Comparison of ENCODE assay signal across 9 mouse cellular contexts in genomic region chr4:107836758-107837157, GRCm38 (mm10). TPM values are rescaled to one million over a fixed set of nuclear protein-coding genes. Genes with fewer than 3 reads are reported as not detected.
DNase-seq lines count a peak whose midpoint lies in the region; ATAC-seq lines count a peak whose summit lies in the region.
"Had no signal": no experiment of that assay in that cellular context is flagged by ENCODE, and none has a peak within 500 bp of the region (broad histone marks: within the 10 kb centered on the region; RNA-seq: fewer than 3 reads in every experiment).

No protein-coding gene starts in this region.

- ATAC-seq in embryonic facial prominence, embryonic 14.5 days (ENCODE audit: low read depth): peak; percentile 48; the same call in 1 of the 2 replicates
- peak; percentile 42 for ATAC-seq in neural tube, embryonic 13.5 days (ENCODE audit: low read depth)

- peaks cover 15% of the 10 kb centered on the region; the same call in 1 of the 2 replicates for H3K4me1 ChIP-seq in embryonic facial prominence, embryonic 14.5 days (ENCODE audit: control insufficient read depth, insufficient read depth, low read length)
- peaks cover 88% of the 10 kb centered on the region for H3K4me1 ChIP-seq in neural tube, embryonic 13.5 days (replicated peaks)

- no peak overlapping the region for H3K4me2 ChIP-seq in embryonic facial prominence, embryonic 14.5 days (ENCODE audit: low read depth, low read length)
- H3K4me2 ChIP-seq in neural tube, embryonic 13.5 days: peak overlapping the region; percentile 35
- H3K4me2 ChIP-seq: embryonic facial prominence, embryonic 15.5 days had no signal

- no peak overlapping the region for H3K9ac ChIP-seq in embryonic facial prominence, embryonic 14.5 days (ENCODE audit: low read depth, low read length)
- H3K9ac ChIP-seq in neural tube, embryonic 13.5 days: peak overlapping the region; percentile 66
- H3K9ac ChIP-seq: embryonic facial prominence, embryonic 15.5 days had no signal

- H3K36me3 ChIP-seq in embryonic facial prominence, embryonic 14.5 days (ENCODE audit: control insufficient read depth, insufficient read depth, low read length): no peaks in the 10 kb centered on the region
- H3K36me3 ChIP-seq in neural tube, embryonic 13.5 days: 0 out of 2 replicates have a peak, but pooled peaks cover 18% of the 10 kb centered on the region
- H3K36me3 ChIP-seq: embryonic facial prominence, embryonic 15.5 days had no signal

- no peak overlapping the region for H3K27ac ChIP-seq in embryonic facial prominence, embryonic 14.5 days (replicated peaks; ENCODE audit: low read depth, low read length)
- H3K27ac ChIP-seq in neural tube, embryonic 13.5 days (replicated peaks): peak overlapping the region; percentile 93
- H3K27ac ChIP-seq: embryonic facial prominence, embryonic 15.5 days had no signal

- H3K27me3 ChIP-seq in embryonic facial prominence, embryonic 14.5 days (replicated peaks; ENCODE audit: control insufficient read depth, insufficient read depth, low read length): no peaks in the 10 kb centered on the region
- H3K27me3 ChIP-seq in neural tube, embryonic 13.5 days: no peaks in the 10 kb centered on the region
- H3K27me3 ChIP-seq: embryonic facial prominence, embryonic 15.5 days had no signal

- 58% methylated on average over 5 of the region's 5 CpGs for WGBS in embryonic facial prominence, embryonic 14.5 days
- WGBS in neural tube, embryonic 13.5 days: 24% methylated on average over 5 of the region's 5 CpGs

- no peaks in the 10 kb centered on the region for H3K9me3 ChIP-seq in embryonic facial prominence, embryonic 14.5 days (ENCODE audit: control insufficient read depth, low read length)
- H3K9me3 ChIP-seq in neural tube, embryonic 13.5 days: no peaks in the 10 kb centered on the region
- H3K9me3 ChIP-seq: embryonic facial prominence, embryonic 15.5 days had no signal

- H3K4me3 ChIP-seq in embryonic facial prominence, embryonic 14.5 days (ENCODE audit: low read depth, low read length): no peak overlapping the region
- no peak overlapping the region for H3K4me3 ChIP-seq in neural tube, embryonic 13.5 days
- H3K4me3 ChIP-seq: embryonic facial prominence, embryonic 15.5 days had no signal

- DNase-seq in left cerebral cortex, adult 18-20 months (ENCODE audit: low spot score in 2 of 2): peak; percentile 56 to 70
- no peak for DNase-seq in left cerebral cortex, adult 11 months (ENCODE audit: low spot score)
- peak; percentile 89 for DNase-seq in embryonic facial prominence, embryonic 14.5 days (ENCODE audit: low spot score)
- peak; percentile 74 to 77 for DNase-seq in layer of hippocampus, adult 8-10 months (ENCODE audit: low spot score in 2 of 2)
- DNase-seq in thymus, postnatal 10 days (ENCODE audit: low spot score in 2 of 2): no peak
- no peak for DNase-seq in spleen, postnatal 10 days (ENCODE audit: low spot score in 2 of 2)
- DNase-seq in testis, postnatal 10 days (ENCODE audit: low spot score): no peak

RNA-seq across cellular contexts. Expression of gene Lrp8, which starts 34.7 kb away (rescaled TPM):
- 10 to 100 TPM; 84.3 to 94.0 TPM for total RNA-seq in left cerebral cortex, adult 18-20 months (2021)
- 4.0 and 4.1 TPM in 2 replicates for polyA plus RNA-seq in embryonic facial prominence, embryonic 14.5 days (2014; fragmentation: Nextera tagmentation; extraction: Ambion mirVana)
- total RNA-seq in layer of hippocampus, adult 8-10 months (2022): 100 to 1,000 TPM in 1 of 4 experiments, 10 to 100 TPM in 3; 82.8 to 103 (median 94.8) TPM
- 51.2 and 54.3 TPM in 2 replicates for polyA plus RNA-seq in neural tube, embryonic 13.5 days (2015; fragmentation: Nextera tagmentation; extraction: Ambion mirVana)

RNA-seq across cellular contexts. Expression of gene Magoh, which starts 42.8 kb away (rescaled TPM):
- 10 to 100 TPM; 39.4 to 42.4 TPM for total RNA-seq in left cerebral cortex, adult 18-20 months (2021)
- 171 and 176 TPM in 2 replicates for polyA plus RNA-seq in embryonic facial prominence, embryonic 14.5 days (2014; fragmentation: Nextera tagmentation; extraction: Ambion mirVana)
- 10 to 100 TPM; 33.5 to 41.2 (median 38.7) TPM for total RNA-seq in layer of hippocampus, adult 8-10 months (2022)
- polyA plus RNA-seq in neural tube, embryonic 13.5 days (2015; fragmentation: Nextera tagmentation; extraction: Ambion mirVana): 146 and 149 TPM in 2 replicates

RNA-seq across cellular contexts. Expression of gene 0610037L13Rik, which starts 52.9 kb away (rescaled TPM):
- 10 to 100 TPM; 61.8 to 63.7 TPM for total RNA-seq in left cerebral cortex, adult 18-20 months (2021)
- polyA plus RNA-seq in embryonic facial prominence, embryonic 14.5 days (2014; fragmentation: Nextera tagmentation; extraction: Ambion mirVana): 158 and 164 TPM in 2 replicates
- total RNA-seq in layer of hippocampus, adult 8-10 months (2022): 10 to 100 TPM; 54.2 to 71.4 (median 58.9) TPM
- polyA plus RNA-seq in neural tube, embryonic 13.5 days (2015; fragmentation: Nextera tagmentation; extraction: Ambion mirVana): 99.1 and 99.6 TPM in 2 replicates

Comparison
In these comparisons a context has a peak if more than half of its experiments do, and no peak if none do; other contexts are left out.
1. DNase-seq: peak in left cerebral cortex, adult 18-20 months (2 of 2), embryonic facial prominence, embryonic 14.5 days (single experiment) and layer of hippocampus, adult 8-10 months (2 of 2); none in left cerebral cortex, adult 11 months (single experiment), thymus, postnatal 10 days (0 of 2), spleen, postnatal 10 days (0 of 2) and testis, postnatal 10 days (single experiment).